Mouse (Mus musculus) stomach, postnatal 0 days (tissue): ENCODE results near the gene Itga9.

ENCODE experiments used
- CTCF ChIP-seq: IDR thresholded peaks from 2 replicates; pipeline ENCODE4 v1.5.1; 2016; ENCODE audit warnings: antibody characterized with exemption, low read depth, mild to moderate bottlenecking, moderate library complexity
- EP300 ChIP-seq: optimal IDR thresholded peaks from 2 replicates; pipeline ENCODE3; 2016; ENCODE audit warnings: antibody characterized with exemption

- TF ChIP-seq CTCF, result no peak
- TF ChIP-seq EP300, result no peak
These were observed 254.2 kb downstream of the Itga9 start for GRCm38 (mm10) chr9:118860613-118861141.
